Mouse (Mus musculus): Measurements from ENCODE around the gene Akap2. TPM values are rescaled to one million over a fixed set of nuclear protein-coding genes. Genes with fewer than 3 reads are reported as not detected.
"Not testable (repeated sequence)": the region's sequence is repeated elsewhere in the genome, so short reads cannot be mapped to it uniquely, and the experiment has no call there.

Akap2 gene
- polyA plus RNA-seq, 1 experiment from 2014 or later, result 38.2 TPM

- H3K9me3 ChIP-seq (ENCODE audit: control insufficient read depth, low read length); H3K4me2 ChIP-seq (replicated peaks; ENCODE audit: low read depth, low read length); H3K9ac ChIP-seq (ENCODE audit: low read depth, low read length); H3K4me3 ChIP-seq (ENCODE audit: low read depth, low read length); H3K36me3 ChIP-seq (ENCODE audit: control insufficient read depth, insufficient read depth, low read length); H3K27ac ChIP-seq (ENCODE audit: low read depth, low read length); H3K4me1 ChIP-seq (replicated peaks; ENCODE audit: control insufficient read depth, insufficient read depth, low read length); ATAC-seq (ENCODE audit: low FRiP score); H3K27me3 ChIP-seq (ENCODE audit: control insufficient read depth, insufficient read depth, low read length); DNase-seq (ENCODE audit: low spot score): not testable (repeated sequence)
- 91% methylated on average over 1 of the region's 1 CpGs for WGBS
Observed at GRCm38 (mm10) chr4:57888978-57889377, 171.5 kb downstream of the Akap2 start.

- ATAC-seq (ENCODE audit: low FRiP score) (no peak), DNase-seq (ENCODE audit: low spot score) (no peak)
- H3K36me3 ChIP-seq (ENCODE audit: control insufficient read depth, insufficient read depth, low read length), result no peaks in the 10 kb centered on the region
- peaks cover 8% of the 10 kb centered on the region; the same call in 1 of the 2 replicates for H3K4me1 ChIP-seq (replicated peaks; ENCODE audit: control insufficient read depth, insufficient read depth, low read length)
- H3K9ac ChIP-seq (ENCODE audit: low read depth, low read length), result no peak overlapping the region
- no peaks in the 10 kb centered on the region for H3K27me3 ChIP-seq (ENCODE audit: control insufficient read depth, insufficient read depth, low read length)
- 91% methylated on average over 8 of the region's 8 CpGs for WGBS
- H3K9me3 ChIP-seq (ENCODE audit: control insufficient read depth, low read length), result no peaks in the 10 kb centered on the region
- no peak overlapping the region for H3K4me3 ChIP-seq (ENCODE audit: low read depth, low read length)
- H3K27ac ChIP-seq (ENCODE audit: low read depth, low read length), result no peak overlapping the region
- H3K4me2 ChIP-seq (replicated peaks; ENCODE audit: low read depth, low read length), result no peak overlapping the region
Observed at GRCm38 (mm10) chr4:57889773-57890172, 172.3 kb downstream of the Akap2 start.

GRCm38 (mm10) chr4:57892001-57892586 lies 174.6 kb downstream of the Akap2 start:
- no peaks in the 10 kb centered on the region for H3K27me3 ChIP-seq (ENCODE audit: control insufficient read depth, insufficient read depth, low read length)
- H3K4me1 ChIP-seq (replicated peaks; ENCODE audit: control insufficient read depth, insufficient read depth, low read length), result peaks cover 8% of the 10 kb centered on the region; the same call in 1 of the 2 replicates
- peak; percentile 77; the same call in 1 of the 2 replicates for ATAC-seq (ENCODE audit: low FRiP score)
- no peaks in the 10 kb centered on the region for H3K9me3 ChIP-seq (ENCODE audit: control insufficient read depth, low read length)
- no peak overlapping the region for H3K4me3 ChIP-seq (ENCODE audit: low read depth, low read length)
- H3K4me2 ChIP-seq (replicated peaks; ENCODE audit: low read depth, low read length), result no peak overlapping the region
- no peaks in the 10 kb centered on the region for H3K36me3 ChIP-seq (ENCODE audit: control insufficient read depth, insufficient read depth, low read length)
- 49% methylated on average over 10 of the region's 10 CpGs for WGBS
- H3K9ac ChIP-seq (ENCODE audit: low read depth, low read length), result no peak overlapping the region
- DNase-seq (ENCODE audit: low spot score), result peak; percentile 45
- H3K27ac ChIP-seq (ENCODE audit: low read depth, low read length), result peak overlapping the region; percentile 56

- H3K4me3 ChIP-seq (ENCODE audit: low read depth, low read length), result no peak overlapping the region
- H3K27ac ChIP-seq (ENCODE audit: low read depth, low read length), result no peak overlapping the region
- no peak for DNase-seq (ENCODE audit: low spot score)
- no peaks in the 10 kb centered on the region for H3K27me3 ChIP-seq (ENCODE audit: control insufficient read depth, insufficient read depth, low read length)
- ATAC-seq (ENCODE audit: low FRiP score), result no peak
- H3K9ac ChIP-seq (ENCODE audit: low read depth, low read length), result no peak overlapping the region
- 52% methylated on average over 5 of the region's 5 CpGs for WGBS
- no peaks in the 10 kb centered on the region for H3K9me3 ChIP-seq (ENCODE audit: control insufficient read depth, low read length)
- H3K4me2 ChIP-seq (replicated peaks; ENCODE audit: low read depth, low read length), result no peak overlapping the region
- H3K4me1 ChIP-seq (replicated peaks; ENCODE audit: control insufficient read depth, insufficient read depth, low read length), result peaks cover 8% of the 10 kb centered on the region; the same call in 1 of the 2 replicates
- H3K36me3 ChIP-seq (ENCODE audit: control insufficient read depth, insufficient read depth, low read length), result no peaks in the 10 kb centered on the region
Observed at GRCm38 (mm10) chr4:57895140-57895539, 177.7 kb downstream of the Akap2 start.

- H3K9ac ChIP-seq (ENCODE audit: low read depth, low read length), result no peak overlapping the region
Observed at GRCm38 (mm10) chr4:57895902-57896301, 178.4 kb downstream of the Akap2 start.

GRCm38 (mm10) chr4:57896631-57897030 lies 179.2 kb downstream of the Akap2 start:
- Histone ChIP-seq H3K36me3 (ENCODE audit: control insufficient read depth, insufficient read depth, low read length) (no peaks in the 10 kb centered on the region), H3K4me3 (ENCODE audit: low read depth, low read length) (no peak overlapping the region), H3K4me2 (replicated peaks; ENCODE audit: low read depth, low read length) (no peak overlapping the region), H3K27me3 (ENCODE audit: control insufficient read depth, insufficient read depth, low read length) (no peaks in the 10 kb centered on the region), H3K27ac (ENCODE audit: low read depth, low read length) (no peak overlapping the region), H3K4me1 (replicated peaks; ENCODE audit: control insufficient read depth, insufficient read depth, low read length) (0 out of 2 replicates have a peak, but pooled peaks cover 2% of the 10 kb centered on the region), H3K9me3 (ENCODE audit: control insufficient read depth, low read length) (no peaks in the 10 kb centered on the region), H3K9ac (ENCODE audit: low read depth, low read length) (no peak overlapping the region)
- DNase-seq (ENCODE audit: low spot score) (no peak), ATAC-seq (ENCODE audit: low FRiP score) (no peak)
- 87% methylated on average over 3 of the region's 3 CpGs for WGBS

More at GRCm38 (mm10) chr4:57895902-57896301, 178.4 kb downstream of the Akap2 start:
- no peaks in the 10 kb centered on the region for H3K9me3 ChIP-seq (ENCODE audit: control insufficient read depth, low read length)
- H3K4me2 ChIP-seq (replicated peaks; ENCODE audit: low read depth, low read length), result no peak overlapping the region
- H3K27me3 ChIP-seq (ENCODE audit: control insufficient read depth, insufficient read depth, low read length), result no peaks in the 10 kb centered on the region
- 50% methylated on average over 6 of the region's 6 CpGs for WGBS
- H3K4me3 ChIP-seq (ENCODE audit: low read depth, low read length), result no peak overlapping the region
- no peak for DNase-seq (ENCODE audit: low spot score)
- H3K27ac ChIP-seq (ENCODE audit: low read depth, low read length), result no peak overlapping the region
- peaks cover 6% of the 10 kb centered on the region; the same call in 1 of the 2 replicates for H3K4me1 ChIP-seq (replicated peaks; ENCODE audit: control insufficient read depth, insufficient read depth, low read length)
- no peak for ATAC-seq (ENCODE audit: low FRiP score)
- no peaks in the 10 kb centered on the region for H3K36me3 ChIP-seq (ENCODE audit: control insufficient read depth, insufficient read depth, low read length)

GRCm38 (mm10) chr4:57901210-57901609 lies 183.8 kb downstream of the Akap2 start:
- H3K4me3 ChIP-seq (ENCODE audit: low read depth, low read length), result no peak overlapping the region
- DNase-seq (ENCODE audit: low spot score) (peak; percentile 66), ATAC-seq (ENCODE audit: low FRiP score) (peak; percentile 44; the same call in 1 of the 2 replicates)
- H3K9ac ChIP-seq (ENCODE audit: low read depth, low read length), result no peak overlapping the region
- H3K9me3 ChIP-seq (ENCODE audit: control insufficient read depth, low read length), result no peaks in the 10 kb centered on the region
- 14% methylated on average over 4 of the region's 4 CpGs for WGBS
- H3K27me3 ChIP-seq (ENCODE audit: control insufficient read depth, insufficient read depth, low read length), result no peaks in the 10 kb centered on the region
- H3K4me1 ChIP-seq (replicated peaks; ENCODE audit: control insufficient read depth, insufficient read depth, low read length), result no peaks in the 10 kb centered on the region
- no peak overlapping the region for H3K27ac ChIP-seq (ENCODE audit: low read depth, low read length)
- no peaks in the 10 kb centered on the region for H3K36me3 ChIP-seq (ENCODE audit: control insufficient read depth, insufficient read depth, low read length)
- no peak overlapping the region for H3K4me2 ChIP-seq (replicated peaks; ENCODE audit: low read depth, low read length)

GRCm38 (mm10) chr4:57902619-57903018 lies 185.2 kb downstream of the Akap2 start:
- H3K4me3 ChIP-seq (ENCODE audit: low read depth, low read length), result no peak overlapping the region
- no peak for ATAC-seq (ENCODE audit: low FRiP score)

GRCm38 (mm10) chr4:57904211-57904610 lies 186.8 kb downstream of the Akap2 start:
- no peaks in the 10 kb centered on the region for H3K9me3 ChIP-seq (ENCODE audit: control insufficient read depth, low read length)
- WGBS, result 13% methylated on average over 5 of the region's 5 CpGs
- H3K27ac ChIP-seq (ENCODE audit: low read depth, low read length), result no peak overlapping the region
- no peaks in the 10 kb centered on the region for H3K27me3 ChIP-seq (ENCODE audit: control insufficient read depth, insufficient read depth, low read length)
- DNase-seq (ENCODE audit: low spot score) (peak; percentile 80), ATAC-seq (ENCODE audit: low FRiP score) (peak; percentile 48; the same call in 1 of the 2 replicates)
- no peak overlapping the region for H3K4me3 ChIP-seq (ENCODE audit: low read depth, low read length)
- no peak overlapping the region for H3K4me2 ChIP-seq (replicated peaks; ENCODE audit: low read depth, low read length)
- H3K9ac ChIP-seq (ENCODE audit: low read depth, low read length), result no peak overlapping the region
- no peaks in the 10 kb centered on the region for H3K4me1 ChIP-seq (replicated peaks; ENCODE audit: control insufficient read depth, insufficient read depth, low read length)
- no peaks in the 10 kb centered on the region for H3K36me3 ChIP-seq (ENCODE audit: control insufficient read depth, insufficient read depth, low read length)

More at GRCm38 (mm10) chr4:57902619-57903018, 185.2 kb downstream of the Akap2 start:
- no peak for DNase-seq (ENCODE audit: low spot score)
- H3K36me3 ChIP-seq (ENCODE audit: control insufficient read depth, insufficient read depth, low read length), result no peaks in the 10 kb centered on the region
- H3K27ac ChIP-seq (ENCODE audit: low read depth, low read length), result no peak overlapping the region
- WGBS, result 85% methylated on average over 5 of the region's 5 CpGs
- no peak overlapping the region for H3K4me2 ChIP-seq (replicated peaks; ENCODE audit: low read depth, low read length)
- no peak overlapping the region for H3K9ac ChIP-seq (ENCODE audit: low read depth, low read length)
- H3K27me3 ChIP-seq (ENCODE audit: control insufficient read depth, insufficient read depth, low read length), result no peaks in the 10 kb centered on the region
- H3K9me3 ChIP-seq (ENCODE audit: control insufficient read depth, low read length), result no peaks in the 10 kb centered on the region
- H3K4me1 ChIP-seq (replicated peaks; ENCODE audit: control insufficient read depth, insufficient read depth, low read length), result no peaks in the 10 kb centered on the region
